Mouse (Mus musculus) NIH3T3 (cell line): ENCODE measurements at regions not wholly inside any gene's neighbourhood (a gene's known extent, or its start where the extent isn't known, plus 50 kb on each side); places are given as distances from the start of the nearest gene placed in this dataset.

Experiments used
- DNase-seq: peaks from one replicate; pipeline ENCODE4 v3.0.0-alpha.2; 2012; ENCODE audit warnings: low read depth

DNA sequence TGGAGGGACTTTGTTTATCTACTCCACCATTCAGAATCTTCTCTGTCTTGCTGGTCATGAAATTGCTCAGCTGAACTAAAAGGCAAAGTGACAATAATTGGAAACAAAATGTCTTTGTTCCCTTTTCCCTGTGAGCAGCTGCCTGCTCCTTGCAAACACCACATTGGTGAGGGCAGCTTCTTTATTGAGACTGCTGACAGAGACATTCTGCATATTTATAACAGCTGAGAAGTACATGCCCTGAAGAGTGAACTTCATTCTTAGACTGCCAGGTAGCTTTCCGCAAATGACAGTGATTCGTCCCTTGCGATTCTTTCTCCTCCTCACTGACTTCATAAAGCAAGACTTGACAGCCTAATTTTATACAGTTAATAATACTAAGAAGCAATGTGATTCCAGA lies 237.0 kb downstream of the Cps1 start:
- no peak for DNase-seq

DNA sequence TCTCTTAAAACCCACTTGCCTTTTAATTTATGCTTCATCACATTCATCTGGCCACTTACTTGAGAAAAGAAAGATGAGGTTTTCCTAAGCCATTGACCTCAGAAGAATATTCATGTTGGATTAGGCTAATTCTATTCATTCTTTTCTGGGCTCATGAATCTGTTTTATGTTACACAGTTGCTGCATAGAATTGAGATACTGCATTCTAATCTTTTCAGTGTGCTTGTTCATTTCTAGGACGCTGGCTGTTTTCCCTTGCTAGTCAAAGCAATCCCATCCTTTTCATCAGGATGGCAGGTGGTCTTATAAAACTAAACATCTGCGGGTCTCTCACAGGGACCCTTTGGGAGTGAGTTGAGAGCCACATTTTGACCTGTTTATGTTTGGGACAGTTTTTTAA lies 243.2 kb downstream of the Cps1 start:
- no peak for DNase-seq

DNA sequence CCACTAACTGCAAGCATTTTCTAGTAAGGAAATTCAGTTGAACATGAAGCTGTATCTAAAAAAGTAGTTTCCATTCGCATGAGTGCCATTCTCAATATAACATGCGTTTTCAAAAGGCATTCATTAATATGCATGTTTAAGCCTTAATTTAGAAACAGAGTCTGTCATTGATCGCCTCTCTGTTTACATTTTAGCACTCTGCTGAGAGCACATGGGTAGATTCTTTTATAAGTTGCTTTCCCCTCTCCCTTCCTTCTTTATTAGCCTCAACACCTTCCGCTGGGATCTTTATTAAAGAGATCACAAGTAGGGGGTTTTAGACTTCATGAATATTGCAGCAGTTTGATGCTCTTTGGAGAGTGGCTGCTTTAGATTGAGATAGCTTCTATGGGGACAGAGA lies 243.7 kb downstream of the Cps1 start:
- no peak for DNase-seq

DNA sequence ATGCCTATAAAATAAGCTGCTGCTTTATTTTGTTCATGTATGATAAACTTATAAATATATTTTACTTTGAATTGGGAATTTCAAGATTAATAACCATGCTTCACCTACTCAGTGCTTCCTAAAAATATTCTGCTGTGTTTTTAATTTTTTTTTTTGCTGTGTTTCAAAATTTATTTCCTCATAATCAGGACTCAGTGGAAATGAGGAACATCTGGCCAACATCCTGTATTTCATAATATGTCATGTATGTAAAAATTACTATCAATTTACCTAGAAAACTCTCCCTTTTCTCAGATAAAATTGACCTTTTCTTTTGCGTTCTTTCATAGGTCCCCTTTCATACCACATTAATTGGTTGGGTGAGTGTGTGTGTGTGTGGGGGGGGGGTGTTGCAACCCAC lies 259.5 kb downstream of the Cps1 start:
- DNase-seq: no peak

DNA sequence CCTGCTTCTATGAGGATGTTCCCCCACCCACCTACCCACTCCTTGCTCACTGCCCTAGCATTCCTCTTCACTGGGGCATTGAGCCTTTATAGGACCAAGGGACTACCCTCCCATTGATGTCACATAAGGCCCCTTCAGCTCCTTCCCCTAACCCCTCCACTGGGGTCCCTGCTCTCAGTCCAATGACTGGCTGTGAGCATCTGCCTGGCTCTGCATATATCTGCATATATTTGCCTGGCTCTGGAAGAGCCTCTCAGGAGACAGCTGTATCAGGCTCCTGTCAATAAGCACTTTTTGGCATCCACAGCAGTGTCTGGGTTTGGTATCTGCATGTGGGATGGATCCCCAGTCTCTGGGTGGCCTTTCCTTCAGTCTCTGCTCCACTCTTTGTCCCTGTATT lies 262.6 kb downstream of the Cps1 start:
- no peak for DNase-seq

DNA sequence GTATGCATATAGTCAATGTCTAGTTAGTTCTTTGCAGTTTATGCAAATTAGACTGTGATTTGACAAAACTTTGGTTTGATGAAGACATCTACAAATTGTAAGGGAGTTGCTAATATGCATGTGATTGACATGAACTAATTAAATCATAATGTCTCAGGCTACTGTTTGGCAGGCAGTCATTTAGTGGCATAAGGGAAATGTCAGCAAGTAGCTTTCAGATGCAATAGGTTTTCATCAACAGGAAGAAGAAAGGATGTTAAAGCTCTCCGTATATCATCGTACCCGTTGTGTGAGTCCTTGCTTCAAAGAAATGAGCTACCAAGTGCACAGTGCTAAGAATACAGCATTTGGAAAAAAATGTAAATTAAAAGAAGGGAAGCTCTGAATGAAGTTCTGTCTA lies 264.1 kb downstream of the Cps1 start:
- no peak for DNase-seq

DNA sequence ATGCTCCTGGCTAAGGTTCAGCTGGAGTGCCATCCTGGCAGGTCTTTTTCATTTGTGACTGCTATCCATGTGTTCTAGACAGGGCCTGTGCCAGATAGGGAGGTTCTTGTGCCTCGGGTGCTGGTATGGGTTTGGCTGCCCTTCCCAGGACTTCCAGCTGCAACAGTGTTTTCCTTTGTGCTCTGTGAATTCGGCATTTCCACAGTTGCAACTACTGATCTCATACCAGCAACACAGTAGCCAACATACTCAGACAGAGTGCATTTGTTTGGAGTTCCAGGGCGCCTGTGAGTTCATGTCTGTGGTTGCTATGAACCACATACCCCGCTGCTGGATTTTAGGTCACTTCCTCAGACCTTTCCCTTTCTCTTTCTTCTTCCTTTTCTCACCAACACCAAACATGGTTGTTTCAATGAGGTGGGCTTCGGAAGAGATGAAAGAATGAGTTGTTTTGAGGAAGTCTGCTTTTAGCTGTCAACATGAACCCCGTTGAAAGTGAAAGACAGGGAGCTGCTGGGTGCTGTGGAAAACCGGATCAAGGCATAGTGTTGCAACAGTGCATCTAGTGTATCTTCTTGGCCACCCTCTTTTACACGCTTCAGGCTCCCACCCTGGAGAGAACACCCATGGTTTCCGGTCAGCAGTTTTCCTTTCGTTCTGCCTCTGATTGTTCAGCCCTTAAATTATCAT lies 275.1 kb downstream of the Cps1 start:
- no peak for DNase-seq

DNA sequence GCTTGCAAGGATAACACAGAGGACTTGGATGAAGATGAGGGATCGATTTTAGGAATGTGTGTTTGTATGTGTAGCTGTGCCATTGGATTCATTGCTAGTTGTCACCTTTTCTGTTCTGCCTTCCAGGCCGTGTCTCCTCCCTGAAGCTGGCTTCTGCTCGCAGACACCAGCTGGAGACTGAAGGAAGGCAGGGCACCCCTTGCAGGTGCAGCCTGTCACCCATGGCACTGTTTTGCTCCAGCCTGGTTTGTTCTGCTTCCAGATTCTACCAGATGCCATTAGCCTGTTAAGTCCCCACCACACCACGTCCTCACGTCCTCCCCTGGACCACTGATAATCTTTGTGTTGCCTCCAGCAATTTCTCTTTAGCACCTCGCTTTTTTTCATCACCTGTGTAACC lies 286.7 kb downstream of the Cps1 start:
- no peak for DNase-seq

DNA sequence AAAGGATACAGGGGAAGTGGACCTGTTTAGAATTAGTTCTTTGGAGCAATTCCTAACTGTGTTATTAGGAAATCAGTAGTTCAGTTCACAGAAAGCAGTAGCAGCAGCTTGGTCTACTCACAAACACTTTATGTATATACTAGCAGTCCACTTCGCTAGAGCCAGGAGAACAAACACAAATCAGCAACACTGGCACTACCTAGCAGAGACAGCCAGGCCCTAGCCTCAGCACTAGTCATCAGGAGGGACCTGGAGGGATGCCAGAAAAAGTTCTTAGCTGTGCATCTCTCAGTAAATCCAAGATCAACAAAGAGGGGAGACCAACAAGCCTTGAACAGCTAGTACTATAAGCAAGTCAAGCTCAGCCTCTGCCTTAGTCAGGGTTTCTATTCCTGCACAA lies 294.4 kb downstream of the Cps1 start:
- no peak for DNase-seq

DNA sequence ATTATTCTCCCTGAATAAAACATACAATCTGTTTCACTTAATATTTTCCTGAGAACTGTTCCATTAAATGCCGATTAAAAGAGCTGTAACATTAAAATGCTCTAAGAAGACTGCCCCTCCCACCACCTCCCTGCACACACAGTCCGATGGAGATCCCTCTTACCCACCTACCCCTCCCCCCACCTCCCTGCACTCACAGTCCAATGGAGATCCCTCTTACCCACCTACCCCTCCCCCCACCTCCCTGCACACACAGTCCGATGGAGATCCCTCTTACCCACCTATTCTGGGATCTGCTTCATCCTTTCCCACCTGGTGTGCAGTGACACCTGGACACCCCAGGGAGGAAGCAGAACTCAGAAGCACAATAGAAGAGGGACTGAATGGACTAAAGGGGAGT lies 305.6 kb downstream of the Cps1 start:
- DNase-seq: no peak

DNA sequence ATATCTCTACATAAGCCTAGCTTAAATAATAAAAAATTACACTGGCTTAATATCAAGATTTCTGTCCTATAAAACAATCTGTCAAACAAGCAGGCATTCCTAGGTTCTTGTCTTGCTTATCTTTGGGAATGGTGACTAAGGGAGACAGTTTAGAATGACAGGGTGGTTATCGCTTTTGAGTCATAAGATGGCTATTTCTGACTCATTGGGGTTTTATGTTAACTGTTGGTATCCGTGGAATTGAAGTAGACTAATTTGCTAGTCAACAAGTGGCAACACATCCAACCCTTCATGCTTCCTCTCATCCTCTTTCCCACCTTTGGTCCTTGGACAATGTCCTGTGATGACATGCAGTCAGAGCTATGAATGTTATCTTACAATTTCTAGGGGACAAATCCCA lies 328.0 kb downstream of the Cps1 start:
- DNase-seq: no peak

DNA sequence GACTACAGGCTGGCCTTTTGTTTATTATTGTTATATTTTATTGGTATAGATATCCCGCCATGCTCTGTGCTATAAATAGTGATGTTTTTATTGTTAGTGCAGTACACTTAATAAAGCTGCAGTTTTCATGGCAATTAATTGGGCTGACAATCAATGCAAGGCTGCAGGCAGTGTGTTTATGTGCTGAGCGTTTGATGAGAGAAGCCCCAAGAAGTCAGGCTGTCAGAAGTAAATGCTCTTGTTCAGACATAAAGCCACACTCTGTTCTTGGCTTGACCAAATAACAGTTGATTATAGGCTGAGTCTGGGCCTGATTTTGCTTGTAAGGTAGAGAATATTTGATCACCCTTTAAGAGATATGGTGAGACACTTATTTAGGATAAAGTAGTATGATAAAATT lies 341.4 kb downstream of the Cps1 start:
- no peak for DNase-seq

DNA sequence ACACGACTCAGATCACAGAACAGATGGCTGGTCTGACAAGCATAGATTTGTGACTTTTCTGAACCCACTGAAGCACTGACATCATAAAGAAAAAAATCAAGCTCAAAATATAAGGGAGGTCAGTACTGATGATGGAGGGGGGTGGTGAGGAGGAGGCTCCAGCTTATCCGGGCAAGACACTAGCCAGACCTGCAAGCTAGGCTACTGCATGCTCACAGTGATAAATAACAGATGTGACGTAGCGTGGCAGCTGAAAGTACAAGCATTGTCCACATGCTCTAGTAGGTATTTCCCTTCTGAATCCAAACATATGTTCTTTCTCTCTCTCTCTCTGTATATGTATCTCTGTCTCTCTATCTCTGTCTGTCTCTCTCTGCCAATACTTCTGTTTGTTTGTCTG lies 342.7 kb downstream of the Cps1 start:
- DNase-seq: no peak

DNA sequence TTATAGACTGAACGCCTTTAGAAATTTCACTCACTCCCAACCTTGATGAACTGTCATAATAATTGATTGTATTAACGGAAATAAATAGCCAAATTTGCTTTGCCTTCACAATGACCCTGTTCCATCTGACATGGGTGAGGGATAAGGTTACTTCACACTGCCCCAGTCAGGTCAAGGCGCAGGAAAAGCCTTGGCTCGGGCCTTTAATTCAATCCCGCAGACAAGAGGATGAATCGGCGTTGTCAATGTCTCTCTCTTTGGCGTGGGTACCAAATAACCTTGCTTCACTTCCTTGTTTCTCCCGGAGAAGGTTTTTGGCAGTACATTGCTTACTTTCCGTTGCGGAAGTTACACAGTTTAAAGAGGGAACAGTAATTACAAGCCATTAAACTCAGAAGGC lies 354.2 kb downstream of the Cps1 start:
- no peak for DNase-seq

DNA sequence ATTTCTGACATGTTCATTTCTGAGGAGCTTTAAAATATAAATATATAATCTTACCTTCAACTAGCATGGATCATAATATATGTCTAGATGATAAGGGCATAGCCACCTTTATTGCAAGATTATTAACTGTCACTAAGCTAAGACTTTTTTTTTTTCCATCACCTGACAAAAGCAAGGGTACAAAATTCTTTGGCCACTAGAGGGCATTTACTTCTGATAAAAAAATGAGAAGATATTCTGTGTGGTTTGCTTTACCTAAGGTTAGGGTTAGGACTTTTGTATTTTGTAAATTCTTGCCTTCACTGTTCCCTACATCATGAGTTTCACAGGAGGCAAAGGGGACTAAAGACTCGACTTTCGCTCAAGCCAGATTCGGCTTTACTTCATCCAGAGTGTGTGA lies 355.1 kb downstream of the Cps1 start:
- peak; percentile 5 for DNase-seq

DNA sequence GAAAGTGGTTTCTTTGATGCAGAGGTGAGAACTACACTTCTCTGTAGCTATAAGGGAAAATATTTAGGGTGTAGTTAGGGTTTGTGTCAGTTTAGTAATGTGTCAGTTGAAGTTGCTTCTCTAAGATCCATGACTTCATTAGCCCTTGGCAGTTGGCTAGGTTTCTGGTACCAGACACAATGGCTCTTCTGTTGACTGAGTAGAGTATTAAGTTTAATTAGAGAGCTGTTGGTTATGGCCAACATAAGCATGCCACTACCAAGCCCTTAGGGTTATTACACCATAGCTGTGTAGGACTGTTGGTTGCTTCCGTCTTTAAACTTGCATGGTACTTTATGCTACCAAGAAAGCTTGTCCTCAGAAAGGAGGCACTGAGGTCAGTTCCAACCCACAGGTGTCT lies 359.1 kb downstream of the Cps1 start:
- no peak for DNase-seq

DNA sequence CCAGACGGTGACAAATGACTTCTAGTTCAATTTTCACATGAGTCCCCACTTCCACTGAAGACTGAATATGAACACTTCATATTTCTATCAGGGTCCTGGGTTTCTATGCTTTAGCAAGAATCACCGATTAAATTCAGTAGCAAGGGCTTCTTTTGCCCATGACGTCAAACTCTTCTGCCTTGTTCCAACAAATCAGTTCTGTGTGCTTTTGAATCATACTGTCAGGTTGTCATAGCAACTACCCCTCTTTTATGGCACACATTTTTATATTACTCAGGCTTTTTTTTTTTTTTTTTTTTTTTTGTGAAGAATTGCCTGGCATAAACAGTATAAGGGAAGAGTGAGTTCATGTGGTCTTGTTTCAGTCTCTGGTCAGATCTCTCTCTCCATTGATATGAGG lies 381.3 kb downstream of the Cps1 start:
- DNase-seq: no peak

DNA sequence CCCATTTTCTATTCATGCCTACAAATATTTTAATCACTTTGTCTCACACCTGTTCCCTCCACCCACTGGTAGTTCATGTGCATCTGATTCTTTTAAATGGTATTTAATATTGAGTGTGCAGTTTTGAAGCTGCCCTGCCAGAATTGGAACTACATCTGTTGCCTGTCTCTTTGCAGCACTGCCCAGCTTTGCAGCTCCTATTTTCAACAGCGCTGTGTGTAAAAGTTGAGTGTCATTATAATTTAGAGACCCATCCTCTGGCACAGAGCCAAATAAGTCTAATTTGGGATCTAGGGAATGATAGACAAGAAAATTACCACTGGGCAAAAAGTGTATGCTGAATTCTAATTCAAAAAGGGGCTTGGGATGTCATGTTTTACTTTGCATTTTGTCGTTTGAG lies 382.9 kb downstream of the Cps1 start:
- no peak for DNase-seq

DNA sequence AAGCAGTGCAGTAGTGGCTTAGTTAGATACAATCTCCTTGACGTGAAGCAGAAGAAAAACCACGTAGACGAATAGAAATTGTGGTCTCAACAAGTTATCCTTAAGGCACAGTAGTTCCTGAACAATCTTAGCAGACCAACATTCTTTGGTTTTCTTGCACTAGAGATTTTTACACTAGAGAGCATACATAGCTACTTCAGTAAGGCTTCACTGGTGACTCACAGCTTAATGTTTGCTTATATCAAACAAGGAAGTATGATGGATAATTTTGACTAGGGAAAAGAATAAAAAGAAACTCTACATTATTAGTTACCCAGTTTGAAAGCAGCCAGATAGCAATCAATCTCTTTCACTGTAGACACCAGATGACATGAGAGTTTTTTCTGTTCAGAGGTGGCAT lies 395.5 kb downstream of the Cps1 start:
- no peak for DNase-seq

DNA sequence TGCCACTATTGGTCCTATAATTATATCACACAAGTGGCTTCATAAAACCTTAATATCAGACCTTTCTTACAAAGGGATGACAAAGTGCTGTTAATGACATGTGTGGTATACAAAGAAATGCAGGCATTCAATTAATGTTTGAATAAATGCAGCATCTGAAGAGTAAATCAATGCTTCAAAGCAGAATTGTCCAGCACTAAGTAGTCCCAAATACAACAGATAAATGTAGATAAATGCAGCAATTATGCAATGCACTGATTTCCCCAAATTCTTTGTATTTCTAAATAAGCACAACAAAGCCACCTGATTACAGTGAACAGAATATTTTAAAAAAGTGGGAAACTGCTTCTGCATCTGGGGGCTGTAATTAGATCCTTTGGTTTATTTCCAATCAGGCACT lies 435.9 kb downstream of the Cps1 start:
- DNase-seq: no peak

DNA sequence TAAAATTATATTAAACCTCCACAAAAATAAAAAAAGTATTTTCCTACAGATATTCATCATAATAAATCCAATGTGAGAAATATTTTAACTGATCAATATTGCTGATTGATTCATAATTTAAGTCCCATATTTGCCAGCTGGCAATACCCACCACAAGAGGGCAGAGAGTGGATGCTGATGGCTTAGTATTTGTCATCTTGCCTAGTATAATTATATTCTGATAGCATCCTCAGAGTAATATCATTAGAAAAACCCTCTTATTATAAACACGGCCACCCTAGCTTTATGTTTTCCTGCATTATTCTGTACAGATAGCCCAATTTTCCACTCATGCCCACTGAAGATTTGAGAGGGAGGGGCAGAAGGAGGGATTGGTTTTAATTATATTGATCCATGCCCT lies 436.4 kb downstream of the Cps1 start:
- DNase-seq: no peak

DNA sequence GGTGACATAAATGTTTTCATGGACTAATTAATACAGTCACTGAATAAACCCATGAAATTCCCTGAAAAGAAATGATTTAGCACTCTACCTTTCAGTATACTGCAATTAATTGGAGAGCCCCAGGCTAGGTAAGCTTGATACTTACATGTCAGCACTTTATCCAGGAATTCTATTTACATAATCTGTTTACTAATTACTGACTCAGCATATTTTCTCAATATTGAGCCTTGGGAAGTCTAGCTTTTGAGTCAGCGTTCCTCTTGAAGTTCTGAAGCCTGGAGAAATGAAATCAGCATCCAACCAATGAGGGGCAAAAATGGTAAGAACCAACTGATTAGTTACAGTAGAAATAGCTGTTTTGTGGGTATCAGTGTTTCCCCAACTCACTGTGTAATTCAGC lies 448.8 kb downstream of the Cps1 start:
- no peak for DNase-seq

DNA sequence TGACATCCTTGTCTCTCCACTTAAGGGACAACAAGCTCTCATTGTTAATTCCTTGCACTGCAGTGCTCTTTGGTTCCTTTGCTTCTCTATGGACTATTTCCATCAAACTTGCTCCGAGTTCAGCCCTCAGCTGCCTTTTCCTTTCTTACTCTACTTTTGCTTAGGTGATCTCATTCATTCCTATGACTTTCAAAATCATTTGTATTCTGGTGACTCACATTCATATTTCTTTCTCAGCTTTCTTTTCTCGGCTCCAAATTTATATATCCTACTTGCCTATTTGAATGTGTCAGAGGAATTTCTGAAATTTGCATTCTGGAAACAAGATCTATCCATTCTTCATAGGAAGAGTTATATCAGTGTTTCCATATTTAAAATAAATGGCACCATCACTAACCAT lies 456.9 kb downstream of the Cps1 start:
- no peak for DNase-seq
